Mouse (Mus musculus) spleen, postnatal 10 days (tissue): ENCODE measurements at regions not wholly inside any gene's neighbourhood (a gene's known extent, or its start where the extent isn't known, plus 50 kb on each side); places are given as distances from the start of the nearest gene placed in this dataset.
"Not testable (repeated sequence)": the region's sequence is repeated elsewhere in the genome, so short reads cannot be mapped to it uniquely, and the experiment has no call there.

Experiments
- DNase-seq, 2 experiments: peaks; one replicate each; pipeline ENCODE4 v3.0.0; 2021 to 2022; ENCODE audit warnings: low spot score in 2 of 2

DNA sequence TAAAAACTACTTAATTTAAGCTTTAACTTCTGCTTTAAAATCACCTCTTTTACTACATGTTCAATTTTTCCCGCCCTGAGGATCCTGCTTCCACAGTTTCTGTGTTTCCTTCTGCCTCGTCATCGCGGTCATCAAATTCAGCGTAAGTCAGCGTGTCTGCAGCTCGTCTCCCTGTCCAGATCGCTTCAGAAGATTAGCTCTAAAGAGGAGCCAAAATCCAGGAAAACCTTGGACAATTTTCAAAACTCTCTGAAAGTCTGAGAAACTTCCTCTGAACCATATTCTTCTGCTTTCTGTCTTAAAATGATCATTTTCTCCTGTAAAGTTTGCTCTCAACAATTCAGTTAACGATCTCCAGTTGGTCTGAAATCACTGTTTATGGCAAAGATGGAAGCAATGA lies 196.2 kb upstream of the Speer4f2 start:
- no peak for DNase-seq

DNA sequence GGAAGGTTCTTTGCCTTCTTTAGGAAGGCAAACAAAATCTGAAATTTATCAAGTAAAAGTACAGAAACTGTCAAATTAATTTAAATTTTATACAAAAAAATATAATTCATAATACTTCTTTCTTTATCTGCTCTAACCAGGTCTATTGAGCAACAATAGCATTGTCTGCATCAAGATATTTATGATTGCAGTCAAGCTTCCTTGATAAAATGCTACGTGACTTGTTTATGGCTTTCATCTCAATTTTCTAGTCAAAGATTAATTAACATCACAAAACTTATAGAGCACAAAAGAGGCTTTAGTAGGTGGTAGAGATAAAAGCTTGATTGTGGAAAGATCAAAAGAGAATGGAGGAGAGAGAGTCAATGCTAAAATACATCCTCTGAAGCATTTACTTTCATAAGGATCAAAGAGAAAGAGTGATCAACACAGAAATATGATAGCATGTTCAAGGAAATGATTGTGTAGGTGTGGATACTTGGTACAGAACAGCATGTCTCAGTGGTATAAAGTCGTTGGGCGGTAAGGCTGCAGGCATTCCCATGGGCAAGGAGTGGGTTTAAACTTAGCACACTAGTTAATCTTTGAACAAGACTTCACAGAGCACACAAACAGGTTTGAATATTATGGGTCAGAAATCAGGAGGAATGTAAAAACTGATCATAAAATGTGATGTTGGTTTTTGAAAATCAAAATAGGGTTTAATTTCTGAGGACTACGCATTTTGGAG lies 164.3 kb upstream of the Speer4f2 start:
- no peak for DNase-seq

- no peak for DNase-seq
These were observed 162.2 kb upstream of the Speer4f2 start for GRCm38 (mm10) chr5:17210723-17211245.

GRCm38 (mm10) chr5:17223542-17223941 lies 149.4 kb upstream of the Speer4f2 start:
- not testable (repeated sequence) for DNase-seq

DNA sequence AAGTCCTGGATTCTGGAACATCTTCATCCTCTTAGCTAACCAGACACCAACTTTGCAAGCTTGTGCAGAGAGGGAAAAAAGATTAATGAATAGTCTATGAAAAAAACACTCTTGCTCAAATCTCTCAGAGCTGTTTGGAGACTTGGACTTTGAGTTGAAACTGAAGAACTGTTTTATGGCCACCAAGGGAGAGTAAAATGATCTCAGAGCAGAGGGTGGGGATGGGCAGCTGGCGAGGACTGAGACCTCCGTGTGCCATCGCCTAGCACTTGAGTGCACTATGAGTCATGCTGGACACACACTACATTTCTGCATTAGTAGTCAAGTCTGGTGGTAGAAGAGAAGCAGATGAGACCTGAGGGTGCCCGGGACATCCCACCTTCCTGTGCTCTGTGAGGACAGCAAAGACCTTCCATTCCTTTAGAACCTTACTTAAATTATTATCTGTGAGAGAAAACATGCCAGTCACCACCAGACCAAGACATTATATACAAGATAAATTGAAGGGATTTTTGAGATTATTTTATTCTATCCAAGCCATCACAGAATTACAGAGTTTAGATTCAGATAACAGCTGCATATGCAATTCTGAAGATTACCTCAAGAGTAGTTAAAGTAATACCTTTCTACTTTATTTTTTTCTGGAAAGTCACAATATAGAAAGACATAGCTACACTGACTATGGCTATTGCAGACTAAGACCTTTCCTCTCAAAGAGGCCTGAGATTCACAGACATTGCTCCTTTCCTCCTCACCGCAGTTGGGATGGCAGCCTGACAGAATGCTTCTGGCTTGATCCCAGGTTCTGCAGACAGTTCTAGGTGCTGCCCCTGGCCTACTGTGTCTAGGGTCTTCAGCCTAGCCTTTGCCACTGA lies 125.0 kb upstream of the Speer4f2 start:
- no peak for DNase-seq

GRCm38 (mm10) chr5:17260541-17261325 lies 112.2 kb upstream of the Speer4f2 start:
- no peak for DNase-seq

DNA sequence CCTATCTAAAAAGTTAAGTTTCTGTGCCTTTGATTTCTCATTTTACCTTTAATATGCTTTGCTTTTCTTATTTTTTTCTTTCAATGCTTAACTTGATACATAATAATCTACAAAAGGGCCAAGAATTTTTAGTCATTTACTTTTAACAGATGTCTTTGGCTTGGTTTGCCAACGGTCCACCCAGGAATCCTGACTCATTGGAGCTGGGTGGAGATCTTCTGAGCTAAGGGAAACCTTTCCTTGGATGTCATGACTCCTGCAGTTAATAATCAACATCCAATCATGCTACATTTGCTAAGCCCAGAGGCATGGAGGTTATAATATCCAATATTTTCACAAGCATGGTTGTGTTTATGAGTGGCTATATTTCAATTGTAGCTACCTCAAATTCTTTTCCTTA lies 110.9 kb upstream of the Speer4f2 start:
- DNase-seq = no peak

DNA sequence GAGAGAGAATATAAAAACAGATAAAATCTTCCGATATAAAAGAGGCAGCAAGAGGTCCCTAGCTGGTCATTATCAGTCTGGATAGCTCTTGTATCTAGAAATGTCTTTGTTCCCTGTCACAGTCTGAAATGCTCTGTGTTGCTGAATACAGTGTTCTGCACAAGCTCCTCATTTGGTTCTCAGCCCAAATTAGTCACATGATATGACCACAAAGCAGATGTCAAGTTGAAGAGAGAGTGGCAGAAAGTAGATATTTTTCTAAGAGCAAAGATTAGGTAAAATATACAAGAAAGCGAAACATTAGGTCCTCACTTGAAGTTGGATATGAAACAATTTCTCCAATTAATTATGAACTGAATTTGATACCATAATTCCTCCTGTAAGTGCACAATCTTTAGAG lies 101.8 kb upstream of the Speer4f2 start:
- no peak for DNase-seq

DNA sequence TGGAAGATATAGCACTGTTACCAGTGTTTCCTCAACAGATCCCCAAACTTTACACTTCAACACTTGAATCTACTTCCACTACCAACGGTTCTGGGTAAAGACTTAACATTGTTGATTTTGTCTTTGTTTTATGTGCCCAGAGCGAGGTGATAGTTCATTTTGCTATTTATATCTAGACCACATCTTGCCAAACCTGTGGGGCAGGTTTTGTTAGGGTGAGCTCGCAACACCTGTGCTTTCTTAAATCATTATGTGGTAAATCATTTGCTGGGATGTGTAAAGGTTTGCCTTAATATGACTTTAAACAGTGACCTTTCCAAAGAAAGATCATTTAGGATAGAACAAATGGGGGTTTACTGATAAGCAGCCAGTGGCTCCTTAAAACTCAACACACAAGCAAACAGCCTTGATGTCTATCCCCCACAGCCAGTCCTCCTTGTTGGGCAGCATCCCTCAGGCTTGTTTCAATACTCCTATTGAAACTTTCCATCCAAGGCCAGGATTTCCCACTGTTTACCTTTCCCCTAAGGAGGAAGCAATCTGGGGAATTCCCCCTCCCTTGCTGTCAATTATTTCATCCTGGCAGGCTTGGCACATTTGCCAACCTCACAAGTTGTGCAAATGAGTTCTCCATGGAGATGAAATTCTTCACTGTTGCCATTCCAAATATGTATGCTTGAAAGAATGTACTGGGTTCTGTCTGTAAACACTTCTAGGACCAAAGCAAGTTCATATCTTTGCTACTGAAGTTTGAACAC lies 101.1 kb upstream of the Speer4f2 start:
- DNase-seq = no peak

DNA sequence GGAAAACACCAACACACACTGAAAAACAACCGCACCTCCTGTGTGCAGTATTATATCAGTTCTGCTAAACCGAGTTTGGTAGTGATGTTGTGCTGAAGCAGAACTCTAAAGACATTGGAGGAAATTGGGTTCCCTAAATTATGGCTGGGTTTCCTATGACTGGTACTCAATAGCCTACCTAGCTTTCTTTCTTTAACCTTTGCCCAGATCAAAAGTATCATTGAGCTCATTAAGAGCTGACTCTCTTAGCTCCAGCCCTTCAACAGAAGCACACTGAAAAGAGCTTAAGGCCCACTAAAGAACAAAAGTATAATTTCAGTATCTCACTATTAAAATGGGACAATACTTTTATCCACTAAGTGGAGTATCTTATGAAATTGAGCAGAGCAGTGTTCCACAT lies 97.6 kb upstream of the Speer4f2 start:
- no peak for DNase-seq

DNA sequence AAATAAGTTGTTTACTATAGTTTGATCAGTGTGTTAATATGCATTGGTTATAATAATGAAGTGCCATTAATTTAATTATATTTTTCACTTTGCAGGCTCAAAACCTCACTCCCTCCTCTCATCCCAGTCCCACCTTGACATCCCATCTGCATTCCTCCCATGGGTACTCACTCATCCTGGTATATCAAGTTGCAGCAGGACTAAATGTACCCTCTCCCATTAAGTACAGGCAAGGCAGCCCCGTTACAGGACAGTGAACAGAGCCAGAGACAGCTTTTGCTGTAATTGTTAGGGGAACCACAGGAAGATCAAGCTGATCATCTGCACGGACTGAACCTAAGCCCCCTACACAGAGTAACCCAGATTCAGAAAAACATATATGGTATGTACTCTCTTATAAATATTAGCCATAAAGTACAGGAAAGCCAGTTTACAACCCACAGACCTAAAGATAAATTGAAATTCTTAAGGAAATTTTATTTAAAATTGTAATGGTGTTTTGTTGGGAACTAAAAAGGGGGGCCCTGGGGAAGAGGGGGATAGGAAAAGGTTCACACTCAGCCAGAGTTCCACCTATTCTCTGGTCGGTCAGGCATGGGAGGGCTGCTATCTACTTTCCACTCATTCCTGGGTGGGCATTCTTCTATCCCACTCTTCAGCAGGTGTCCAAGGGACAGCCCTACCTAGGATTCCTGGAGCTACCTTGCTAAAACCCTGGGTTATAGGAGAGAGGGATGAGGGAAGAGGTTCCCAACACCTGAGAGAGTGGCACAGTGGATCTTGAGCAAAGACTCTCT lies 96.0 kb upstream of the Speer4f2 start:
- no peak for DNase-seq

DNA sequence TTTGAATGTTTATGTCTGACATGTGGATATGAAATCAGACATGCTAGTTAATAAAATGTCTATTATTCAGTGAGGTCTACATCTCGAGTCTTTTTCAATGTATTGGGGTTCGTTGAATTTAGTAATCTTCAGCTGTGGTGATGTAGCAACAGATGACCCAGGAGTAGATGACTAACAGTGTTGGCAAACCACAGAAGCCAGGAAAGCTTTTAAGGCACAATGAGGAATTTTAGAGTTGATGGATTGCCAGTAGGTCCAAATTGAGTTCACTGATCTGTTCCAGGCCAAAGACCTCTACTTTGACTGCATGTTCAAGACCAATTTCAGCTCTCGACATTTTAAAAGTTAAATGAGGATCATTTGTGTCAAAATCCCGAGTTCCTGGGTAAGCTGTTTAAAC lies 92.8 kb upstream of the Speer4f2 start:
- DNase-seq = no peak

GRCm38 (mm10) chr5:17280951-17281350 lies 92.0 kb upstream of the Speer4f2 start:
- no peak for DNase-seq

GRCm38 (mm10) chr5:17289028-17289427 lies 84.0 kb upstream of the Speer4f2 start:
- no peak for DNase-seq

- no peak for DNase-seq
These were observed 80.4 kb upstream of the Speer4f2 start for GRCm38 (mm10) chr5:17292559-17292958.

DNA sequence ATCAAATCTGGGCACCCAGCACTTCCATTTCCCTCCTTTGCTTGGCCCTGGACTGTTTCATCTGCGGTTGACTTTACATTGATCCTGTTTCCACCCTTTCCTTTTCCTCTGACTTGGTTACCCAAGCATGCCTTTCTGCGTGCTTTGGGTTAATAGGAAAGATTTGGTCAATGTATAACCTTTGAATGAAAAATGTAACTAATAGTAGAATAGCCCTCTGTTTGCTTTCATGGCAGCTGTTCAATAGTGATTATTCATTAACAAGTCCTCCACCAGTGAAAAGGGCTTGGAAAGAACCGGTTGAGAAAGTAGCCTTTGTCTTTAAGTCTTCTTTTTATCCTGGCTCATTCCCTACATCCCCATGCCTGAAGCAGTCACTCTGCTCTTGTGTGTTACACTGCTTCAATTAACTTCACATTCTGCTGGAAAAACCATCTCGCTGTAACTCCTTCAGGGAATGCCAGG lies 76.4 kb upstream of the Speer4f2 start:
- no peak for DNase-seq

DNA sequence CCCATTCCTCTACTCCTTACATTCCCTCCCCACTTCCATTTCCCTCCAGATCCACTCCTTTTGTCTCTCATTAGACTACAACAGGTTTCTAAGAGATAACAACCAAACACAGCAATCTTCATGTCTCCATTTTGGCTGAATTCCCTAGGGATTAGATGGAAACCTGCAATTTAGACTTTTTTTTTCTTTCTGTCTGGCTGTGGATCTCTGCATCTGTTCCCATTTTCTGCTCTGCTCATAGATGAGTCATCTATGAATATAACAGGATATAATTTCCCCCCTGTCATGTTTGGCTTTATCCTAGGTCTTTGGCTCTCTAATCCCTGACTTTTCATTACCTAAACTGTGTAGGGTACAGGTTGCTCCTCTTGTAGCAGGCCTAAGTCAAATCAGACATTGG lies 73.1 kb upstream of the Speer4f2 start:
- no peak for DNase-seq

DNA sequence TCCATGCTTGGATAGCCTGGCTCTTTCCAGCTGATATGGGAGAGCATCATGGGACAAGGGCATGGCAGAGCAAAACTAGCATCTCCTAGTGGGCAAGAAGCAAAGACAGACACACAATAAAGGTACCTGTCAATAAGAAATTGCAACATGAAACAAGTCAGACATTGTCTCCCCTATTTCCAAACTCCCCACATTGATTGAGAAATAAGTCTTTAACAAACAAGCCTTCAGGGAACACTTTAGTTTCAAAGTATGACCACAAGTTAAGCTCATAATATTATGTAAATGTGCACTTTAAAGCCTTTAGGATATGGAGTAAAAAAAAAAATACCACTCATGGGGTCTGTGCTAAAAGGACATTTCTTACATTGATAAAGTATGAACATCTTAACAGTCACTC lies 51.5 kb upstream of the Speer4f2 start:
- DNase-seq = no peak
